Mouse (Mus musculus) heart, embryonic 13.5 days (tissue): ENCODE measurements around the gene Ypel4. TPM values are rescaled to one million over a fixed set of nuclear protein-coding genes. Genes with fewer than 3 reads are reported as not detected.

Experiments
- ATAC-seq: fragments of 200-750 bp; cut with Nextera tagmentation; 2 replicates; pipeline ENCODE4 v1.8.0; 2017; ENCODE audit warnings: moderate TSS enrichment; ENCODE audit not compliant: insufficient number of reproducible peaks, low FRiP score, low TSS enrichment; ENCODE audit errors: extremely low read depth
- H3K27ac ChIP-seq: fragments of 300-500 bp; sonication (generic); replicated peaks from 2 replicates; pipeline ENCODE4 v1.5.1; 2015; ENCODE audit warnings: moderate library complexity, mild to moderate bottlenecking, inconsistent platforms
- H3K27me3 ChIP-seq: fragments of 300-500 bp; sonication (generic); replicated peaks from 2 replicates; pipeline ENCODE4 v1.6.1; 2015; ENCODE audit warnings: mild to moderate bottlenecking, inconsistent platforms
- H3K36me3 ChIP-seq: fragments of 300-500 bp; sonication (generic); 2 replicates; pipeline ENCODE4 v1.6.1; 2015; ENCODE audit warnings: mild to moderate bottlenecking, inconsistent platforms
- H3K4me1 ChIP-seq: fragments of 300-500 bp; sonication (generic); 2 replicates; pipeline ENCODE4 v1.6.1; 2015; ENCODE audit warnings: inconsistent platforms
- H3K4me2 ChIP-seq: fragments of 300-500 bp; sonication (generic); 2 replicates; pipeline ENCODE4 v1.6.1; 2015; ENCODE audit warnings: inconsistent platforms, mild to moderate bottlenecking, moderate library complexity
- H3K4me3 ChIP-seq: fragments of 300-500 bp; sonication (generic); 2 replicates; pipeline ENCODE4 v1.5.1; 2015; ENCODE audit warnings: moderate library complexity, mild to moderate bottlenecking, inconsistent platforms
- H3K9ac ChIP-seq: fragments of 300-500 bp; sonication (generic); 2 replicates; pipeline ENCODE4 v1.6.1; 2015; ENCODE audit warnings: inconsistent platforms, mild to moderate bottlenecking, moderate library complexity
- H3K9me3 ChIP-seq: fragments of 300-500 bp; sonication (generic); 2 replicates; pipeline ENCODE4 v1.6.1; 2016; ENCODE audit warnings: inconsistent platforms
- WGBS: fragments of 180-500 bp; shearing (Covaris S2); methylation state at CpG from one replicate; pipeline ENCODE4 v1.1.7; 2015; ENCODE audit warnings: mixed read lengths; 5-methylcytosine and 5-hydroxymethylcytosine counted together
- polyA plus RNA-seq: library from polyadenylated mRNA; unstranded; fragments of >200 nt; fragmentation: Nextera tagmentation; extraction: Ambion mirVana; gene quantifications from 2 replicates; pipeline ENCODE4 v1.2.1, GENCODE M21; 2015

Gene Ypel4
- 7.3 and 8.4 TPM in 2 replicates for polyA plus RNA-seq

DNA sequence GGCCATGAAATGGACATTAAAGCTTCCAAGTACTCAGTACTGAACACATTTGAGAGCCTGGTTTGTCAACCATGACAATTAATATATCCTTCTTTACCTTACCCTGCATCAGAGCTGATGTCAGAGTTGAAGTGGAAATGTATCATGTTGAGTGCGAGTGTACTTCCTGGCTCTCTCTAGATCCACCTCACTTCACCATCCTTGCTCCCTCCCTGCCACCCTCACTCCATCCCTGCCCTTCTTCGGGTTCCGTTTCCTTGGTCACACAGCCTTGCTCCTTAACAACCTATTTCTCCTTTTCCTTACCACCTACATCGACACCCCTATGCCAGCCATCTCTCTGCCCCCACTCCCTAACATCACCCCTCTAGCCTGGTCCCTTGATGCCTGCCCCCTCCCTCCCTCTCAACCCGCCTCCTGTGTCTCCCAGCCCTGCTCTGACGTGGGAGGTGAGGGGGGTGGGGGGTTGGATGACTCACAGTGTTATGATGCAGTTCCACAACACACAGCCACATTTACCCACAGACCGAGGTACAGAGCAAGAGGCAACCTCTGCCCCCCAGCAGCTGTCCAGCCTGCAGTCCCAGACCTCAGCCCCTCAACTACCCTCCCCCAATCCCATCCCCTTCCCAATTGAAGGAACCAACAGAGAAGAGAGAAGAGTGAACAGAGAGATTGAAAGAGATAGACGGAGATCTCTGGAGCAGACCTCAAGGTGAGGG, at the start of gene Ypel4:
TSS of gene Ypel4 (plus strand) at position 480 of the 722 bp plus-strand sequence.
- peaks cover 11% of the 10 kb centered on the region for H3K27me3 ChIP-seq
- peak within 1 kb of the TSS; percentile 69 for H3K27ac ChIP-seq
- peak within 1 kb of the TSS; percentile 58 for H3K4me3 ChIP-seq
- peaks cover 58% of the 10 kb centered on the region for H3K4me1 ChIP-seq
- H3K4me2 ChIP-seq = peak within 1 kb of the TSS; percentile 68
- no peaks in the 10 kb centered on the region for H3K36me3 ChIP-seq
- H3K9ac ChIP-seq = peak within 1 kb of the TSS; percentile 73
- peak; percentile 71 for ATAC-seq
- WGBS = 4% methylated on average over 8 of the region's 8 CpGs
- no peaks in the 10 kb centered on the region for H3K9me3 ChIP-seq

- H3K36me3 ChIP-seq = peaks cover 90% of the 10 kb centered on the region
- H3K4me3 ChIP-seq = no peak overlapping the region
- H3K9me3 ChIP-seq = no peaks in the 10 kb centered on the region
- ATAC-seq = no peak
- 0 out of 2 replicates have a peak, but pooled peaks cover 2% of the 10 kb centered on the region for H3K4me1 ChIP-seq
- H3K9ac ChIP-seq = no peak overlapping the region
- 58% methylated on average over 2 of the region's 2 CpGs for WGBS
- H3K27me3 ChIP-seq = no peaks in the 10 kb centered on the region
- H3K4me2 ChIP-seq = no peak overlapping the region
- H3K27ac ChIP-seq = no peak overlapping the region
These were observed 45.6 kb upstream of the Ypel4 start for GRCm38 (mm10) chr2:84688080-84688844.

- no peaks in the 10 kb centered on the region for H3K9me3 ChIP-seq
- no peaks in the 10 kb centered on the region for H3K4me1 ChIP-seq
- H3K27me3 ChIP-seq = no peaks in the 10 kb centered on the region
- H3K27ac ChIP-seq = no peak overlapping the region
- H3K4me2 ChIP-seq = no peak overlapping the region
- no peak overlapping the region for H3K4me3 ChIP-seq
- no peak for ATAC-seq
- H3K9ac ChIP-seq = no peak overlapping the region
- peaks cover 94% of the 10 kb centered on the region for H3K36me3 ChIP-seq
- 86% methylated on average over 12 of the region's 12 CpGs for WGBS
These were observed 43.8 kb upstream of the Ypel4 start for GRCm38 (mm10) chr2:84690050-84690449.

DNA sequence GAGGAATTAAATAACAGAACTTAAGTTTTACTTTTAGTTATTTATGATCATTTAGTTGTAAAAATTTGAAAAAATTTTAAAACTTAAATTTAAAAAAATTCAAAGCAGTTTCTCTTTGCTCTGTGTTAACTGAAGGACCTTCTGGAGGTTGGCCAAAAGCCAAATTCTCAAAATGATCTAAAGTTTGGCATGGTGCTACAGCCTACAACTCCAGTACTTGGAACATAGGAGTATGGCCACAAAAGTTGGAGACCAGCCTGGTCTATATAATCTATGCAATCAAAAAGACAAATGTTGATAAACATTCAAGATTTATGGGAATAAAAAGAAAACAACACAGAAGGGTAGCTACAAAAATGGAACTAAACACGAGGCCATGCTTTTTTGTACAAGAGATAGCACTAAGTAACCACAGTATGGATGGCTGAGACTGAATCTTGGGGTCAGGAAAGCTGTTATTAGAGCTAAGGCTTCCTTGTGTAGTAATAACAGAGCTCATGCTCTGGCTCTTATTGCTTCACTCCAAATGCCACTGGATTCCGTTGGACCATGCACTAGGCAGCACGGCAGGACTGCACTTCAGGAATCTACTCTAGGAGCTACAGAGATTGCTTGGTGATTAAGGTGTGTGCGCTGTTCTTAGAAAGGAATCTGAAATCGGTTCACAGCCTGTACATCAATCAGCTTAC, 38.7 kb upstream of the Ypel4 start:
- H3K9me3 ChIP-seq = no peaks in the 10 kb centered on the region
- no peak for ATAC-seq
- no peak overlapping the region for H3K9ac ChIP-seq
- no peaks in the 10 kb centered on the region for H3K4me1 ChIP-seq
- no peak overlapping the region for H3K27ac ChIP-seq
- H3K4me2 ChIP-seq = no peak overlapping the region
- peaks cover 88% of the 10 kb centered on the region for H3K36me3 ChIP-seq
- WGBS = 83% methylated on average over 5 of the region's 5 CpGs
- H3K4me3 ChIP-seq = no peak overlapping the region
- H3K27me3 ChIP-seq = no peaks in the 10 kb centered on the region

DNA sequence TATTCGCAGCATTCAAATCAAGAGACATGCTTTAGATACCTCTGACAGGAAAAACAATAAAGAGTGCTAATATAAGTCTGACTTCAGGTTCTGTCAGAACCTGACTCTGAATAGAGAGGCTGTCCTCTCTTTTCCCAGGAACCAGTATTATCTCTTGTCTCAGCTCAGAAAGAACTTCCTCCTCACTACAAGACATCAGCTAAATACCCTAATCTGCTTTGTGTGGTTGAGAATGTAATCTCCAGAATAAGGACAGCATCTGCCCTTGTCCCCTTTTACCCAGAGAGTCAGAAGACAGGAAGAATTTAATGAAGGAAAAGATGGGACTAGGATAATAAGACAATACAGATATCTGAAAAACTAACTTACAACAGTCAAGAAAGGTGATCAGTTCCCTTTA, 30.4 kb upstream of the Ypel4 start:
- Histone ChIP-seq H3K36me3 (peaks cover 87% of the 10 kb centered on the region), H3K4me2 (no peak overlapping the region), H3K9me3 (no peaks in the 10 kb centered on the region), H3K27ac (no peak overlapping the region), H3K4me1 (peaks cover 15% of the 10 kb centered on the region), H3K4me3 (no peak overlapping the region), H3K27me3 (no peaks in the 10 kb centered on the region), H3K9ac (no peak overlapping the region)
- ATAC-seq = no peak
- WGBS = 69% methylated on average over 1 of the region's 1 CpGs

DNA sequence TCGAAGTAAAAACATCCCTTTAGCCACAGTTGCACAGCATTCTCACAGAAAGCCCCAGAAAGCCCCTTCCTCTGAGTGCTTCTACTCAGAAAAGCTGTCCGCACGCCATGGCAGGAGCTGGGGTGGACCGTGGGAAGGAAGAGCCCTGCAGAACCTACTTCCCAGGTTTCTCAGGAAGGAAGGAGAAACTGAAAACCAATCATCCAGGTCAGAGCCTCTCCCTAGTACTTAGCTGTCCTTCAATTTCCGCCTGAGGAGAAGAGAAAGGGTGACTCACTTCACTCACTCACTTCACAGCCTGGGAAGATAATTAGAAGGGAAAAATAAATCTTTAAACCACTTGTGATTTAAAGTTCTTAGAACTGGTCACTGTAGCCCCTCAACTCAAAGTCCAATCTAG, 29.5 kb upstream of the Ypel4 start:
- no peak overlapping the region for H3K27ac ChIP-seq
- peaks cover 19% of the 10 kb centered on the region for H3K4me1 ChIP-seq
- H3K9ac ChIP-seq = no peak overlapping the region
- no peaks in the 10 kb centered on the region for H3K9me3 ChIP-seq
- ATAC-seq = no peak
- peaks cover 88% of the 10 kb centered on the region for H3K36me3 ChIP-seq
- H3K4me3 ChIP-seq = no peak overlapping the region
- H3K4me2 ChIP-seq = no peak overlapping the region
- WGBS = 73% methylated on average over 5 of the region's 5 CpGs
- no peaks in the 10 kb centered on the region for H3K27me3 ChIP-seq

GRCm38 (mm10) chr2:84705295-84705694, 28.6 kb upstream of the Ypel4 start:
- no peak for ATAC-seq
- peaks cover 19% of the 10 kb centered on the region for H3K4me1 ChIP-seq
- no peak overlapping the region for H3K4me3 ChIP-seq
- no peak overlapping the region for H3K9ac ChIP-seq
- no peak overlapping the region for H3K4me2 ChIP-seq
- H3K27ac ChIP-seq = no peak overlapping the region
- 82% methylated on average over 1 of the region's 1 CpGs for WGBS
- H3K36me3 ChIP-seq = peaks cover 88% of the 10 kb centered on the region
- H3K27me3 ChIP-seq = no peaks in the 10 kb centered on the region
- H3K9me3 ChIP-seq = no peaks in the 10 kb centered on the region

GRCm38 (mm10) chr2:84707523-84707922, 26.3 kb upstream of the Ypel4 start:
- no peak overlapping the region for H3K4me3 ChIP-seq
- no peak for ATAC-seq
- H3K9me3 ChIP-seq = no peaks in the 10 kb centered on the region
- no peaks in the 10 kb centered on the region for H3K27me3 ChIP-seq
- no peak overlapping the region for H3K9ac ChIP-seq
- peaks cover 81% of the 10 kb centered on the region for H3K36me3 ChIP-seq
- no peak overlapping the region for H3K4me2 ChIP-seq
- H3K27ac ChIP-seq = no peak overlapping the region
- 70% methylated on average over 1 of the region's 1 CpGs for WGBS
- peaks cover 24% of the 10 kb centered on the region for H3K4me1 ChIP-seq

- Histone ChIP-seq H3K27me3 (no peaks in the 10 kb centered on the region), H3K36me3 (peaks cover 44% of the 10 kb centered on the region), H3K9ac (no peak overlapping the region), H3K4me1 (peaks cover 38% of the 10 kb centered on the region), H3K27ac (no peak overlapping the region), H3K4me2 (no peak overlapping the region), H3K9me3 (no peaks in the 10 kb centered on the region), H3K4me3 (no peak overlapping the region)
- 83% methylated on average over 2 of the region's 2 CpGs for WGBS
- no peak for ATAC-seq
These were observed 22.0 kb upstream of the Ypel4 start for GRCm38 (mm10) chr2:84711898-84712297.

DNA sequence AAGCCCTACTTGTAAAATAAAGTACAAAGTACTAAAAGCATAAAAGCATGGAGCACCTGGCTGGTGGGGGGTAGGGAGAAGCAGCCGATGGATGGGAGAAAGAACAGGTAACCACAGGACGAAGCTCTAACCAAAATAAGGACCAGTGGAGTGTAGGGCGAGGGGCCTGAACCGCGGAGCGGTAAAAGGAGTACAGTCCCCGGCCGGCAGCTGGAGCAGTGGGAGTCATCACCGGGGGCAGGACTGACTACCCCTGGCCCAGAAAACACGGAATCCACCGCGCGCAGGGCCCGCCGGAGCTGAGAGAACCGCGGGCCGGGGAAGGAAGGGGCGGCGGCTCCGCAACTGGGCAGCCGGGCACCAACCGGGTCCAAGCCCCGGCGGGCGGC, 19.4 kb upstream of the Ypel4 start:
- H3K27ac ChIP-seq = peak overlapping the region; percentile 99
- peak overlapping the region; percentile 99 for H3K9ac ChIP-seq
- ATAC-seq = peak; percentile 1; the same call in 1 of the 2 replicates
- H3K4me3 ChIP-seq = peak overlapping the region; percentile 99
- H3K4me1 ChIP-seq = peaks cover 32% of the 10 kb centered on the region
- no peaks in the 10 kb centered on the region for H3K9me3 ChIP-seq
- H3K36me3 ChIP-seq = peaks cover 19% of the 10 kb centered on the region
- under 1% methylated on average over 24 of the region's 26 CpGs for WGBS
- peak overlapping the region; percentile 82 for H3K4me2 ChIP-seq
- H3K27me3 ChIP-seq = no peaks in the 10 kb centered on the region

GRCm38 (mm10) chr2:84714811-84715561, 18.9 kb upstream of the Ypel4 start, which contains the start of gene Zdhhc5:
Gene Zdhhc5, minus strand, starts transcription at chr2:84715180.
- H3K4me3 ChIP-seq = peak within 1 kb of the TSS; percentile 99
- peaks cover 32% of the 10 kb centered on the region for H3K4me1 ChIP-seq
- under 1% methylated on average over 96 of the region's 107 CpGs for WGBS
- ATAC-seq = peak; percentile 94
- H3K9ac ChIP-seq = peak within 1 kb of the TSS; percentile 99
- peak within 1 kb of the TSS; percentile 99 for H3K27ac ChIP-seq
- H3K9me3 ChIP-seq = no peaks in the 10 kb centered on the region
- H3K36me3 ChIP-seq = peaks cover 14% of the 10 kb centered on the region
- H3K27me3 ChIP-seq = no peaks in the 10 kb centered on the region
- peak within 1 kb of the TSS; percentile 82 for H3K4me2 ChIP-seq
